Mouse (Mus musculus) CH12.LX (cell line): ENCODE data around the gene Atl3.

ENCODE experiments used
- BHLHE40 ChIP-seq: IDR thresholded peaks from 2 replicates; pipeline ENCODE4 v1.6.1; 2011; ENCODE audit warnings: mild to moderate bottlenecking, low read depth, low read length, improper control_type of control experiment
- CTCF ChIP-seq, 2 experiments: IDR thresholded peaks in 1 of 2; conservative IDR thresholded peaks in 1 of 2; 2 replicates each; pipeline ENCODE4 v1.5.1; 2011 to 2012; ENCODE audit warnings: low read depth in 2 of 2, low read length in 2 of 2, improper control_type of control experiment in 1 of 2, inconsistent platforms in 1 of 2, mild to moderate bottlenecking in 1 of 2, moderate library complexity in 1 of 2
- EP300 ChIP-seq: IDR thresholded peaks from 2 replicates; pipeline ENCODE4 v1.6.1; 2011; ENCODE audit warnings: low read length, improper control_type of control experiment
- JUND ChIP-seq: conservative IDR thresholded peaks from 2 replicates; pipeline ENCODE4 v1.6.1; 2011; ENCODE audit warnings: low read depth, low read length, improper control_type of control experiment
- MAFK ChIP-seq: IDR thresholded peaks from 2 replicates; pipeline ENCODE4 v1.6.1; 2011; ENCODE audit warnings: low read length, improper control_type of control experiment; ENCODE audit not compliant: insufficient replicate concordance
- MAX ChIP-seq: IDR thresholded peaks from 2 replicates; pipeline ENCODE4 v1.6.1; 2011; ENCODE audit warnings: low read length, improper control_type of control experiment
- PAX5 ChIP-seq: IDR thresholded peaks from 2 replicates; pipeline ENCODE4 v1.6.1; 2012; ENCODE audit warnings: low read length, inconsistent platforms, mixed read lengths
- POLR2A ChIP-seq: IDR thresholded peaks from 2 replicates; pipeline ENCODE4 v1.6.1; 2011; ENCODE audit warnings: low read depth, mild to moderate bottlenecking, improper control_type of control experiment, low read length
- POLR2AphosphoS2 ChIP-seq: IDR thresholded peaks from 2 replicates; pipeline ENCODE4 v1.6.1; 2011; ENCODE audit warnings: low read depth, low read length, improper control_type of control experiment
- SMC3 ChIP-seq: IDR thresholded peaks from 2 replicates; pipeline ENCODE4 v1.6.1; 2011; ENCODE audit warnings: low read depth, low read length, improper control_type of control experiment
- TCF12 ChIP-seq: IDR thresholded peaks from 2 replicates; pipeline ENCODE4 v1.6.1; 2014; ENCODE audit warnings: low read depth, mild to moderate bottlenecking, inconsistent platforms, low read length, improper control_type of control experiment
- USF1 ChIP-seq: IDR thresholded peaks from 2 replicates; pipeline ENCODE4 v1.6.1; 2014; ENCODE audit warnings: low read depth, mild to moderate bottlenecking, inconsistent platforms, low read length, improper control_type of control experiment
- ZC3H11A ChIP-seq: IDR thresholded peaks from 2 replicates; pipeline ENCODE4 v1.6.1; 2012; ENCODE audit warnings: low read depth, mild to moderate bottlenecking, inconsistent platforms, low read length, improper control_type of control experiment

DNA sequence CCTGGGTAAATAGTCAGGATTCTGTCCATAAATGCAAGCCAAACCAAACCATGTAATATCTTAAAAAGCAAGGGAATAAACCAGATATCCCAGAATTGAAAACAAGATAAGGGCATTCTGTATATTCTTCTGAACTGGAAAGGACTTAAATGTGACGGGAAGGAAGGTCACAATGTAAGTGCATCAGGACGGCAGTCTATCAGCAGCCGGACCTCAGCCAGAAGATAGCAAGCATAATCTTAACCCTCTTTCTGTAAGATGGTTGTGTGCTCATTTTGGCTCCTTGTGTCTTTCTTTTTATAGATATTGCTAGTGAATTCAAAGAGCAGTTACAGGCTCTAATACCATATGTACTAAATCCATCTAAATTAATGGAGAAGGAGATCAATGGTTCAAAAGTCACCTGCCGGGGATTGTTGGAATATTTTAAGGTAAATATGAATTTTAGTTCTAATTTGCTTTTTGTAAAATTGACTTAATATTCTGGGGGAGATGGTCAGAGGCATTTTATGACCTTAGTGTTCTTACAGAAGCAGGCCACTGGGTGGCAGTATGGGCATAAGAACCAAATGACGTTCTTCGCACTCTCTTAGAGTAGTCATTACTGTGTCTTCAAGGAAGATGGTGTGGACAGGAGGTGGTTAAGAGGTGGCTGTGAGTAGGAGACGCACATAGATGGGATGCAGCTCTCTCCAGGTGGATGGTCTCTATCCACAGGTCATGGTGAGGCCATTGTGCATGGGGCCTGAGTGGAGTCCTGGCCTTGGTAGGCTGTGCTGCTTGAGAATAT is 35.0 kb downstream of the Atl3 start:
- peak; percentile 60 to 97 for TF ChIP-seq CTCF (conservative IDR thresholded peaks at IDR 0.05 in 1 of 2, IDR thresholded peaks at IDR 0.05 in 1 of 2; ENCODE audit: low read depth in 2 of 2, low read length in 2 of 2)
- TF ChIP-seq EP300: no peak
- TF ChIP-seq POLR2A: no peak
- no peak for TF ChIP-seq POLR2AphosphoS2
- TF ChIP-seq BHLHE40: no peak
- TF ChIP-seq PAX5: no peak
- peak; percentile 96 for TF ChIP-seq SMC3
- no peak for TF ChIP-seq MAX
- peak; percentile 92 for TF ChIP-seq ZC3H11A
- TF ChIP-seq JUND: no peak
- no peak for TF ChIP-seq USF1
- no peak for TF ChIP-seq TCF12
- no peak for TF ChIP-seq MAFK
